Mouse (Mus musculus): ENCODE measurements around the gene Crebbp. TPM values are rescaled to one million over a fixed set of nuclear protein-coding genes. Genes with fewer than 3 reads are reported as not detected.

Gene Crebbp
- polyA plus RNA-seq, 1 experiment: 46.0 TPM

DNA sequence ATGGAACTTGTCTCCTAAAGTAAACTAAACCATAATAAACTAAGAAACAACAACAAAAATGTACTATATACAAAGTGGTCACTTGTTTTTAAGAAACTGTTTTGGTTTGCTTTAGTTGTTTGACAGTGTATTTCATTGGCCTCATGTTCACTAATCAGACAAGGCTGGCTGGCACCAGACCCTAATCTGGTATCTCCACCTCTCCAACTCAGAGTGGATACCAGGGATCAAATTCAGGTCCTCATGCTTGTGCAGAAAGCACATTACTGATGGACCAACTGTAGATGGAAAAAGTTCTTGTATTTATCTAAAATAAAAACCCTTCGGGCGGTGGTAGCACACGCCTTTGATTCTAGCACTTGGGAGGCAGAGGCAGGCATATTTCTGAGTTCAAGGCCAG lies 38.7 kb downstream of the Crebbp start:
- Histone ChIP-seq H3K36me3 (ENCODE audit: control insufficient read depth, insufficient read depth, low read length, poor library complexity, severe bottlenecking) (peaks cover 4% of the 10 kb centered on the region), H3K9ac (ENCODE audit: low read depth, poor library complexity, severe bottlenecking) (no peak overlapping the region), H3K4me1 (ENCODE audit: control insufficient read depth, insufficient read depth, low read length) (no peaks in the 10 kb centered on the region), H3K27me3 (ENCODE audit: control insufficient read depth, insufficient read depth, low read length, poor library complexity, severe bottlenecking) (no peaks in the 10 kb centered on the region), H3K9me3 (replicated peaks; ENCODE audit: control insufficient read depth, insufficient read depth, low read length, poor library complexity, severe bottlenecking) (no peaks in the 10 kb centered on the region), H3K4me3 (ENCODE audit: low read depth, low read length) (no peak overlapping the region), H3K27ac (ENCODE audit: insufficient read depth, low read length) (no peak overlapping the region)
- TF ChIP-seq EP300 (IDR thresholded peaks at IDR 0.05; ENCODE audit: insufficient read depth, low read depth, low read length) (no peak), CTCF (IDR thresholded peaks at IDR 0.05; ENCODE audit: low read depth, low read length) (no peak), POLR2A (IDR thresholded peaks at IDR 0.05; ENCODE audit: insufficient read depth, low read length) (no peak)

DNA sequence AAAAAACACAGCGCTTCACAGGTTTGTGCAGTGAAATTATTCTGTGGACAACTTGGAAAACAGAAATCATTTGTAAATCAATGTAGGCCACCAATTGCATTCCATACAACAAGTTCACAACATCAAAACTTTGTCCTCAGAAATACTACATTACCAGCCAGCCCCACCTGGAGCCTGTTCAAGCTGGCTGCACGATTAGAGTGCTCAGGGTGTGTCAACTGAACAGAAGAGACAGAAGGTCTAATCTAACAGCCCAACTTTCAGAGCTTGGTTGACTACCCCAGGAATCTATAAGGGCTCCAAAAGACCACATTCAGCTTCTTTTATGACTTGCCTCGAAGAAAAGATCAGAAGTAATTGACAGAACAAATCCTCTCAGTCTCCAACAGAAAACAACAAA lies 44.3 kb downstream of the Crebbp start:
- TF ChIP-seq EP300 (IDR thresholded peaks at IDR 0.05; ENCODE audit: insufficient read depth, low read depth, low read length) (no peak), POLR2A (IDR thresholded peaks at IDR 0.05; ENCODE audit: insufficient read depth, low read length) (no peak), CTCF (IDR thresholded peaks at IDR 0.05; ENCODE audit: low read depth, low read length) (no peak)
- Histone ChIP-seq H3K9ac (ENCODE audit: low read depth, poor library complexity, severe bottlenecking) (no peak overlapping the region), H3K36me3 (ENCODE audit: control insufficient read depth, insufficient read depth, low read length, poor library complexity, severe bottlenecking) (peaks cover 4% of the 10 kb centered on the region; the same call in 1 of the 2 replicates)

GRCm38 (mm10) chr16:4168476-4168875 lies 45.3 kb downstream of the Crebbp start:
- H3K27me3 ChIP-seq (ENCODE audit: control insufficient read depth, insufficient read depth, low read length, poor library complexity, severe bottlenecking): no peaks in the 10 kb centered on the region
- peaks cover 14% of the 10 kb centered on the region for H3K9me3 ChIP-seq (replicated peaks; ENCODE audit: control insufficient read depth, insufficient read depth, low read length, poor library complexity, severe bottlenecking)
- H3K4me1 ChIP-seq (ENCODE audit: control insufficient read depth, insufficient read depth, low read length): no peaks in the 10 kb centered on the region
- TF ChIP-seq EP300 (IDR thresholded peaks at IDR 0.05; ENCODE audit: insufficient read depth, low read depth, low read length): no peak
- no peak for TF ChIP-seq CTCF (IDR thresholded peaks at IDR 0.05; ENCODE audit: low read depth, low read length)
- TF ChIP-seq POLR2A (IDR thresholded peaks at IDR 0.05; ENCODE audit: insufficient read depth, low read length): no peak
- no peak overlapping the region for H3K4me3 ChIP-seq (ENCODE audit: low read depth, low read length)
- H3K36me3 ChIP-seq (ENCODE audit: control insufficient read depth, insufficient read depth, low read length, poor library complexity, severe bottlenecking): peaks cover 4% of the 10 kb centered on the region; the same call in 1 of the 2 replicates
- no peak overlapping the region for H3K27ac ChIP-seq (ENCODE audit: insufficient read depth, low read length)
- no peak overlapping the region for H3K9ac ChIP-seq (ENCODE audit: low read depth, poor library complexity, severe bottlenecking)

More for the DNA sequence above, 44.3 kb downstream of the Crebbp start:
- Histone ChIP-seq H3K27me3 (ENCODE audit: control insufficient read depth, insufficient read depth, low read length, poor library complexity, severe bottlenecking) (no peaks in the 10 kb centered on the region), H3K4me1 (ENCODE audit: control insufficient read depth, insufficient read depth, low read length) (no peaks in the 10 kb centered on the region), H3K9me3 (replicated peaks; ENCODE audit: control insufficient read depth, insufficient read depth, low read length, poor library complexity, severe bottlenecking) (peaks cover 14% of the 10 kb centered on the region), H3K4me3 (ENCODE audit: low read depth, low read length) (no peak overlapping the region), H3K27ac (ENCODE audit: insufficient read depth, low read length) (no peak overlapping the region)

DNA sequence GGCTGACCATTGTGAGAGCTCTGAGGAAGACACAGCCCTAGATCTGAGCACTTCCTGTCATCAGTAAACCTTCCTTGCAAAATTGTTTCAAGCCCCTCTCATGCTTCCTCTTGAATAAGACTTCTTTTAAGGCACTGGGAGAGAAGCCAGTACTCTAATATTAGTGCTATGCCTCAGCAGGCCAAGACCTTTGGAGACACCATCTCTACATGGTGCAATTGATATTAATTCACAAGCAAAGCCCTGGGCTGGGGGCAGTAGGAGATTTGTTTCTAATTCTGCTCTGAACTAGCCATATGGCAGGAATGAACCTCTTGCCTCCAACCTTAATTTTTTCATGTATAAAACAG lies 52.9 kb downstream of the Crebbp start:
- Histone ChIP-seq H3K27ac (ENCODE audit: insufficient read depth, low read length) (no peak overlapping the region), H3K9ac (ENCODE audit: low read depth, poor library complexity, severe bottlenecking) (no peak overlapping the region), H3K4me3 (ENCODE audit: low read depth, low read length) (no peak overlapping the region), H3K4me1 (ENCODE audit: control insufficient read depth, insufficient read depth, low read length) (no peaks in the 10 kb centered on the region), H3K36me3 (ENCODE audit: control insufficient read depth, insufficient read depth, low read length, poor library complexity, severe bottlenecking) (0 out of 2 replicates have a peak, but pooled peaks cover 2% of the 10 kb centered on the region), H3K27me3 (ENCODE audit: control insufficient read depth, insufficient read depth, low read length, poor library complexity, severe bottlenecking) (no peaks in the 10 kb centered on the region), H3K9me3 (replicated peaks; ENCODE audit: control insufficient read depth, insufficient read depth, low read length, poor library complexity, severe bottlenecking) (no peaks in the 10 kb centered on the region)
- TF ChIP-seq CTCF (IDR thresholded peaks at IDR 0.05; ENCODE audit: low read depth, low read length) (no peak), POLR2A (IDR thresholded peaks at IDR 0.05; ENCODE audit: insufficient read depth, low read length) (no peak)

GRCm38 (mm10) chr16:4160246-4160897 lies 53.4 kb downstream of the Crebbp start:
- H3K9me3 ChIP-seq (replicated peaks; ENCODE audit: control insufficient read depth, insufficient read depth, low read length, poor library complexity, severe bottlenecking): no peaks in the 10 kb centered on the region
- H3K27me3 ChIP-seq (ENCODE audit: control insufficient read depth, insufficient read depth, low read length, poor library complexity, severe bottlenecking): no peaks in the 10 kb centered on the region
- no peak overlapping the region for H3K9ac ChIP-seq (ENCODE audit: low read depth, poor library complexity, severe bottlenecking)
- no peaks in the 10 kb centered on the region for H3K4me1 ChIP-seq (ENCODE audit: control insufficient read depth, insufficient read depth, low read length)
- no peak for TF ChIP-seq POLR2A (IDR thresholded peaks at IDR 0.05; ENCODE audit: insufficient read depth, low read length)
- H3K36me3 ChIP-seq (ENCODE audit: control insufficient read depth, insufficient read depth, low read length, poor library complexity, severe bottlenecking): 0 out of 2 replicates have a peak, but pooled peaks cover 2% of the 10 kb centered on the region
- H3K4me3 ChIP-seq (ENCODE audit: low read depth, low read length): no peak overlapping the region
- no peak overlapping the region for H3K27ac ChIP-seq (ENCODE audit: insufficient read depth, low read length)

GRCm38 (mm10) chr16:4153121-4153520 lies 60.7 kb downstream of the Crebbp start:
- Histone ChIP-seq H3K27ac (ENCODE audit: insufficient read depth, low read length) (no peak overlapping the region), H3K4me1 (ENCODE audit: control insufficient read depth, insufficient read depth, low read length) (no peaks in the 10 kb centered on the region), H3K4me3 (ENCODE audit: low read depth, low read length) (no peak overlapping the region), H3K9ac (ENCODE audit: low read depth, poor library complexity, severe bottlenecking) (no peak overlapping the region), H3K36me3 (ENCODE audit: control insufficient read depth, insufficient read depth, low read length, poor library complexity, severe bottlenecking) (peaks cover 4% of the 10 kb centered on the region; the same call in 1 of the 2 replicates), H3K27me3 (ENCODE audit: control insufficient read depth, insufficient read depth, low read length, poor library complexity, severe bottlenecking) (no peaks in the 10 kb centered on the region), H3K9me3 (replicated peaks; ENCODE audit: control insufficient read depth, insufficient read depth, low read length, poor library complexity, severe bottlenecking) (no peaks in the 10 kb centered on the region)
- TF ChIP-seq CTCF (IDR thresholded peaks at IDR 0.05; ENCODE audit: low read depth, low read length) (no peak), POLR2A (IDR thresholded peaks at IDR 0.05; ENCODE audit: insufficient read depth, low read length) (no peak), EP300 (IDR thresholded peaks at IDR 0.05; ENCODE audit: insufficient read depth, low read depth, low read length) (no peak)

All from ES-Bruce4 (cell line).